Comparison of ENCODE assay signal across 22 mouse cellular contexts in genomic region chr1:162582884-162583283, GRCm38 (mm10). TPM values are rescaled to one million over a fixed set of nuclear protein-coding genes. Genes with fewer than 3 reads are reported as not detected.
DNase-seq lines count a peak whose midpoint lies in the region; ATAC-seq and TF ChIP-seq lines count a peak whose summit lies in the region.
"Had no signal": no experiment of that assay in that cellular context is flagged by ENCODE, and none has a peak within 500 bp of the region (broad histone marks: within the 10 kb centered on the region; RNA-seq: fewer than 3 reads in every experiment).

No protein-coding gene starts in this region.

- no peak overlapping the region for H3K4me3 ChIP-seq in hindbrain, postnatal 0 days (ENCODE audit: low read length)
- no peak overlapping the region for H3K4me3 ChIP-seq in hindbrain, embryonic 11.5 days (ENCODE audit: low read depth, low read length)
- no peak overlapping the region for H3K4me3 ChIP-seq in midbrain, embryonic 14.5 days (replicated peaks; ENCODE audit: low read depth, low read length)
- H3K4me3 ChIP-seq in midbrain, embryonic 10.5 days, result no peak overlapping the region
- H3K4me3 ChIP-seq: embryonic facial prominence, embryonic 13.5 days; heart, embryonic 15.5 days; limb, embryonic 13.5 days; megakaryocyte, embryonic 14.5 days; stomach, embryonic 15.5 days had no signal

- H3K4me1 ChIP-seq in hindbrain, postnatal 0 days (ENCODE audit: insufficient read depth, low read length), result no peaks in the 10 kb centered on the region
- no peaks in the 10 kb centered on the region for H3K4me1 ChIP-seq in hindbrain, embryonic 11.5 days (replicated peaks; ENCODE audit: control insufficient read depth, insufficient read depth, low read length)
- no peaks in the 10 kb centered on the region for H3K4me1 ChIP-seq in midbrain, embryonic 14.5 days (ENCODE audit: control insufficient read depth, insufficient read depth, low read length)
- no peaks in the 10 kb centered on the region for H3K4me1 ChIP-seq in midbrain, embryonic 10.5 days
- H3K4me1 ChIP-seq: embryonic facial prominence, embryonic 13.5 days; heart, embryonic 15.5 days; limb, embryonic 13.5 days; stomach, embryonic 15.5 days had no signal

- WGBS in hindbrain, postnatal 0 days, result 82% methylated on average over 2 of the region's 2 CpGs
- WGBS in hindbrain, embryonic 11.5 days, result 93% methylated on average over 2 of the region's 2 CpGs
- 87% methylated on average over 2 of the region's 2 CpGs for WGBS in midbrain, embryonic 14.5 days
- 95% methylated on average over 2 of the region's 2 CpGs for WGBS in midbrain, embryonic 10.5 days

- H3K27me3 ChIP-seq in hindbrain, postnatal 0 days (ENCODE audit: insufficient read depth, low read length), result no peaks in the 10 kb centered on the region
- no peaks in the 10 kb centered on the region for H3K27me3 ChIP-seq in hindbrain, embryonic 11.5 days (ENCODE audit: control insufficient read depth, insufficient read depth, low read length)
- H3K27me3 ChIP-seq in midbrain, embryonic 14.5 days (ENCODE audit: control insufficient read depth, insufficient read depth, low read length), result no peaks in the 10 kb centered on the region
- H3K27me3 ChIP-seq in midbrain, embryonic 10.5 days (ENCODE audit: low read depth, poor library complexity, severe bottlenecking), result no peaks in the 10 kb centered on the region
- H3K27me3 ChIP-seq: embryonic facial prominence, embryonic 13.5 days; heart, embryonic 15.5 days; limb, embryonic 13.5 days; megakaryocyte, embryonic 14.5 days; Patski; stomach, embryonic 15.5 days had no signal

- TF ChIP-seq CTCF in hindbrain, postnatal 0 days (IDR thresholded peaks at IDR 0.05; ENCODE audit: low read depth), result peak; percentile 58

- no peak for DNase-seq in hindbrain, postnatal 0 days (ENCODE audit: low spot score)
- no peak for DNase-seq in hindbrain, embryonic 11.5 days (ENCODE audit: low spot score)
- peak; percentile 17 for DNase-seq in midbrain, embryonic 14.5 days
- DNase-seq in midbrain, embryonic 10.5 days (ENCODE audit: low spot score), result no peak
- peak; percentile 28 for DNase-seq in MN1 (ENCODE audit: low spot score)
- no peak for DNase-seq in cerebellum, postnatal 14 days
- DNase-seq in layer of hippocampus, postnatal 14 days (ENCODE audit: low spot score in 2 of 2), result no peak
- DNase-seq: adrenal gland, postnatal 14 days; cerebellum, postnatal 10 days; kidney, adult 8-10 months; kidney, postnatal 36 days; lung, postnatal 10 days; right cerebral cortex, postnatal 25 days; thymus, adult 2 months had no signal

- H3K9me3 ChIP-seq in hindbrain, postnatal 0 days (ENCODE audit: low read length), result no peaks in the 10 kb centered on the region
- no peaks in the 10 kb centered on the region for H3K9me3 ChIP-seq in hindbrain, embryonic 11.5 days (ENCODE audit: control insufficient read depth, low read length)
- no peaks in the 10 kb centered on the region for H3K9me3 ChIP-seq in midbrain, embryonic 14.5 days (ENCODE audit: control insufficient read depth, low read length)
- no peaks in the 10 kb centered on the region for H3K9me3 ChIP-seq in midbrain, embryonic 10.5 days (replicated peaks)
- H3K9me3 ChIP-seq: embryonic facial prominence, embryonic 13.5 days; heart, embryonic 15.5 days; limb, embryonic 13.5 days; megakaryocyte, embryonic 14.5 days; stomach, embryonic 15.5 days had no signal

- peaks cover 13% of the 10 kb centered on the region for H3K36me3 ChIP-seq in hindbrain, postnatal 0 days (ENCODE audit: insufficient read depth, low read length)
- H3K36me3 ChIP-seq in hindbrain, embryonic 11.5 days (ENCODE audit: control insufficient read depth, insufficient read depth, low read length), result 0 out of 2 replicates have a peak, but pooled peaks cover 3% of the 10 kb centered on the region
- H3K36me3 ChIP-seq in midbrain, embryonic 14.5 days (ENCODE audit: control insufficient read depth, insufficient read depth, low read length), result peaks cover 49% of the 10 kb centered on the region
- peaks cover 41% of the 10 kb centered on the region for H3K36me3 ChIP-seq in midbrain, embryonic 10.5 days

- H3K27ac ChIP-seq in hindbrain, postnatal 0 days, result no peak overlapping the region
- no peak overlapping the region for H3K27ac ChIP-seq in hindbrain, embryonic 11.5 days (ENCODE audit: low read depth, low read length)
- H3K27ac ChIP-seq in midbrain, embryonic 14.5 days (replicated peaks; ENCODE audit: low read depth, low read length), result no peak overlapping the region
- no peak overlapping the region for H3K27ac ChIP-seq in midbrain, embryonic 10.5 days (replicated peaks)
- H3K27ac ChIP-seq: embryonic facial prominence, embryonic 13.5 days; heart, embryonic 15.5 days; limb, embryonic 13.5 days; liver, embryonic 14.5 days; stomach, embryonic 15.5 days had no signal

- ATAC-seq in hindbrain, postnatal 0 days, result no peak
- no peak for ATAC-seq in hindbrain, embryonic 11.5 days (ENCODE audit: low FRiP score)
- ATAC-seq in midbrain, embryonic 14.5 days (ENCODE audit: low FRiP score, low TSS enrichment), result no peak
- ATAC-seq: Patski had no signal

- no peak overlapping the region for H3K4me2 ChIP-seq in hindbrain, postnatal 0 days (ENCODE audit: low read depth, low read length)
- no peak overlapping the region for H3K4me2 ChIP-seq in hindbrain, embryonic 11.5 days (replicated peaks; ENCODE audit: low read depth, low read length)
- no peak overlapping the region for H3K4me2 ChIP-seq in midbrain, embryonic 14.5 days (ENCODE audit: low read length)
- H3K4me2 ChIP-seq: embryonic facial prominence, embryonic 13.5 days; heart, embryonic 15.5 days; limb, embryonic 13.5 days; stomach, embryonic 15.5 days had no signal

- H3K9ac ChIP-seq in hindbrain, postnatal 0 days (replicated peaks; ENCODE audit: low read length), result no peak overlapping the region
- H3K9ac ChIP-seq in hindbrain, embryonic 11.5 days (ENCODE audit: low read depth, low read length), result no peak overlapping the region
- H3K9ac ChIP-seq in midbrain, embryonic 14.5 days (replicated peaks; ENCODE audit: low read length), result no peak overlapping the region
- H3K9ac ChIP-seq: embryonic facial prominence, embryonic 13.5 days; heart, embryonic 15.5 days; limb, embryonic 13.5 days; liver, embryonic 14.5 days; stomach, embryonic 15.5 days had no signal

RNA-seq across cellular contexts. Expression of gene Vamp4, which starts 12.6 kb away (rescaled TPM):
- 23.6 and 24.7 TPM in 2 replicates for total RNA-seq in hindbrain, postnatal 0 days (2014; rRNA removed)
- polyA plus RNA-seq in hindbrain, postnatal 0 days (2015; fragmentation: Nextera tagmentation; extraction: Ambion mirVana), result 77.7 and 78.2 TPM in 2 replicates
- 69.4 and 71.8 TPM in 2 replicates for polyA plus RNA-seq in hindbrain, embryonic 11.5 days (2014; fragmentation: Nextera tagmentation; extraction: Ambion mirVana)
- polyA plus RNA-seq in midbrain, embryonic 14.5 days (2014; fragmentation: Nextera tagmentation; extraction: Ambion mirVana), result 71.3 and 72.0 TPM in 2 replicates
- polyA plus RNA-seq in midbrain, embryonic 10.5 days (2016; fragmentation: Nextera tagmentation; extraction: Ambion mirVana), result 52.3 and 53.0 TPM in 2 replicates
- 10 to 100 TPM; 80.3 to 83.1 TPM for total RNA-seq in layer of hippocampus, postnatal 14 days (2021)

RNA-seq across cellular contexts. Expression of gene Mettl13, which starts 34.5 kb away (rescaled TPM):
- 7.6 and 9.7 TPM in 2 replicates for total RNA-seq in hindbrain, postnatal 0 days (2014; rRNA removed)
- polyA plus RNA-seq in hindbrain, postnatal 0 days (2015; fragmentation: Nextera tagmentation; extraction: Ambion mirVana), result 11.1 and 12.4 TPM in 2 replicates
- 12.1 and 12.3 TPM in 2 replicates for polyA plus RNA-seq in hindbrain, embryonic 11.5 days (2014; fragmentation: Nextera tagmentation; extraction: Ambion mirVana)
- 12.7 and 15.1 TPM in 2 replicates for polyA plus RNA-seq in midbrain, embryonic 14.5 days (2014; fragmentation: Nextera tagmentation; extraction: Ambion mirVana)
- 26.7 and 28.5 TPM in 2 replicates for polyA plus RNA-seq in midbrain, embryonic 10.5 days (2016; fragmentation: Nextera tagmentation; extraction: Ambion mirVana)
- 10 to 100 TPM; 12.0 to 15.6 TPM for total RNA-seq in layer of hippocampus, postnatal 14 days (2021)

RNA-seq across cellular contexts. Expression of gene Myoc, which starts 56.1 kb away (rescaled TPM):
- total RNA-seq in hindbrain, postnatal 0 days (2014; rRNA removed), result 0.11 and 0.68 TPM in 2 replicates
- 0.53 and 0.71 TPM in 2 replicates for polyA plus RNA-seq in hindbrain, postnatal 0 days (2015; fragmentation: Nextera tagmentation; extraction: Ambion mirVana)
- not detected in 2 replicates for polyA plus RNA-seq in hindbrain, embryonic 11.5 days (2014; fragmentation: Nextera tagmentation; extraction: Ambion mirVana)
- 0.13 TPM in 1 of 2 replicates, not detected in the other for polyA plus RNA-seq in midbrain, embryonic 14.5 days (2014; fragmentation: Nextera tagmentation; extraction: Ambion mirVana)
- not detected in 2 replicates for polyA plus RNA-seq in midbrain, embryonic 10.5 days (2016; fragmentation: Nextera tagmentation; extraction: Ambion mirVana)
- total RNA-seq in layer of hippocampus, postnatal 14 days (2021), result 1 to 10 TPM; 7.8 to 9.7 TPM
- total RNA-seq: hematopoietic stem cell, adult 5-6 weeks had no signal
- polyA plus RNA-seq: embryonic facial prominence, embryonic 13.5 days; heart, embryonic 15.5 days; Patski had no signal

Comparison
In these comparisons a context has a peak if more than half of its experiments do, and no peak if none do; other contexts are left out.
1. DNase-seq: peak in midbrain, embryonic 14.5 days (single experiment) and MN1 (single experiment); none in hindbrain, postnatal 0 days (single experiment), hindbrain, embryonic 11.5 days (single experiment), midbrain, embryonic 10.5 days (single experiment), cerebellum, postnatal 14 days (0 of 2) and layer of hippocampus, postnatal 14 days (0 of 2).